Mouse (Mus musculus) forebrain, embryonic 14.5 days (tissue): ENCODE measurements at regions not wholly inside any gene's neighbourhood (a gene's known extent, or its start where the extent isn't known, plus 50 kb on each side); places are given as distances from the start of the nearest gene placed in this dataset.
A peak's percentile ranks its signal among the peaks of the same experiment; 100 is the strongest.

Experiments used
- ATAC-seq: fragments of 200-750 bp; cut with Nextera tagmentation; 2 replicates; pipeline ENCODE4 v1.8.0; 2017; ENCODE audit warnings: mild to moderate bottlenecking, moderate library complexity
- DNase-seq: peaks from one replicate; pipeline ENCODE4 v3.0.0-alpha.2; 2015; ENCODE audit warnings: low spot score
- H3K27ac ChIP-seq: fragments of 300-500 bp; sonication (generic); 2 replicates; pipeline ENCODE4 v1.5.1; 2014; ENCODE audit warnings: low read depth, mild to moderate bottlenecking, control low read depth, low read length, moderate library complexity
- H3K27me3 ChIP-seq: fragments of 300-500 bp; sonication (generic); replicated peaks from 2 replicates; pipeline ENCODE4 v1.6.1; 2014; ENCODE audit warnings: low read length, control low read depth, mixed read lengths; ENCODE audit not compliant: control insufficient read depth, insufficient read depth
- H3K36me3 ChIP-seq: fragments of 300-500 bp; sonication (generic); 2 replicates; pipeline ENCODE4 v1.6.1; 2014; ENCODE audit warnings: low read length, control low read depth; ENCODE audit not compliant: control insufficient read depth, insufficient read depth
- H3K4me1 ChIP-seq: fragments of 300-500 bp; sonication (generic); 2 replicates; pipeline ENCODE4 v1.6.1; 2014; ENCODE audit warnings: antibody characterized with exemption, low read length, control low read depth; ENCODE audit not compliant: control insufficient read depth, insufficient read depth
- H3K4me2 ChIP-seq: fragments of 300-500 bp; sonication (generic); 2 replicates; pipeline ENCODE4 v1.6.1; 2014; ENCODE audit warnings: mild to moderate bottlenecking, control low read depth, low read length
- H3K4me3 ChIP-seq: fragments of 300-500 bp; sonication (generic); 2 replicates; pipeline ENCODE4 v1.5.1; 2014; ENCODE audit warnings: low read depth, low read length, control low read depth
- H3K9ac ChIP-seq: fragments of 300-500 bp; sonication (generic); 2 replicates; pipeline ENCODE4 v1.6.1; 2014; ENCODE audit warnings: mild to moderate bottlenecking, low read length, control low read depth, moderate library complexity
- H3K9me3 ChIP-seq: fragments of 300-500 bp; sonication (generic); replicated peaks from 2 replicates; pipeline ENCODE4 v1.6.1; 2016; ENCODE audit warnings: low read length, control low read depth, mixed read lengths; ENCODE audit not compliant: control insufficient read depth
- WGBS: fragments of 180-500 bp; shearing (Covaris S2); extraction: QIAGEN DNeasy Blood & Tissue Kit; methylation state at CpG from one replicate; pipeline ENCODE4 v1.1.7; 2014; 5-methylcytosine and 5-hydroxymethylcytosine counted together

DNA sequence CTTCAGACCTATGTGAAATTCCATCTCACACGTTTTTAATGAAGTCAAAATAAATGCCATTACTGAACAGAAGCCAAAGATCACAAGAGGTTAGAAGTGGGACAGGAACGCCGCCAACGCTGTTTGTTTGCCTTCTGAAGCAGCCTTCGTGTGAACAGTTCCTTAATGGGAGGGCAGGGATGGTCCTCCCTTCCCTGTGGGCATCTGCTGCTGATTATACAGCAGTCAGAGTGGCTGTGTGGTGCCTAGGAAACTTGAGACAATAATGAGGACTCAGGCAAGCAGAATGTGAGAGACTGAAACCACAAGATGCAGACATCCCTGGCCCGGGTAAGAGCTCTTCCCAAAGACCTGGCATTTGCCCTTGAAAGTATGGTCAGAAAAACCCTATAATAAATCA is 164.3 kb downstream of the Cxcl12 start:
- DNase-seq, result no peak
- Histone ChIP-seq H3K9ac (no peak overlapping the region), H3K4me3 (no peak overlapping the region), H3K27ac (no peak overlapping the region), H3K4me2 (no peak overlapping the region), H3K4me1 (no peaks in the 10 kb centered on the region), H3K36me3 (no peaks in the 10 kb centered on the region), H3K27me3 (no peaks in the 10 kb centered on the region), H3K9me3 (no peaks in the 10 kb centered on the region)
- 60% methylated on average over 6 of the region's 6 CpGs for WGBS
- no peak for ATAC-seq

DNA sequence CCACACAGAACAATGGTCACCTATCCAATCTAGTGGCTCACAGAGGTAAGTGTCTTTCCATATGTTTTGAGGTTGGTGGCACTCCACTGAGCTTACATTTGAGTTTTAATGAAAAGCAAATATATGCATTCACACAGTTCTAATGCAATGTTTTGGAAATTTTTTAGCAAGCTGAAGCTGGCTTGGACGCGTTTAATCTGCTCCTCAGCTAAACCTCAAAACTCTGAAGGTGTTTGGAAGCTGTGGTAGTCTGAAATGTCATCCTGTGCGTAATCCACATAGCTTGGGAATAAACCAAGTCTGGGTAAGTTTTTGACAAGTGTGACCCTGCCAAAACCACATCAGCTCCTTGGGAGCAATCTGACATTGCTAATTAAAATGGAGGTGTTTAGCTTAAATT is 173.8 kb downstream of the Cxcl12 start:
- no peaks in the 10 kb centered on the region for H3K4me1 ChIP-seq
- ATAC-seq, result no peak
- no peak overlapping the region for H3K9ac ChIP-seq
- no peak overlapping the region for H3K27ac ChIP-seq
- no peaks in the 10 kb centered on the region for H3K27me3 ChIP-seq
- DNase-seq, result no peak
- no peak overlapping the region for H3K4me3 ChIP-seq
- 81% methylated on average over 3 of the region's 3 CpGs for WGBS
- H3K4me2 ChIP-seq, result no peak overlapping the region
- no peaks in the 10 kb centered on the region for H3K9me3 ChIP-seq
- H3K36me3 ChIP-seq, result no peaks in the 10 kb centered on the region

DNA sequence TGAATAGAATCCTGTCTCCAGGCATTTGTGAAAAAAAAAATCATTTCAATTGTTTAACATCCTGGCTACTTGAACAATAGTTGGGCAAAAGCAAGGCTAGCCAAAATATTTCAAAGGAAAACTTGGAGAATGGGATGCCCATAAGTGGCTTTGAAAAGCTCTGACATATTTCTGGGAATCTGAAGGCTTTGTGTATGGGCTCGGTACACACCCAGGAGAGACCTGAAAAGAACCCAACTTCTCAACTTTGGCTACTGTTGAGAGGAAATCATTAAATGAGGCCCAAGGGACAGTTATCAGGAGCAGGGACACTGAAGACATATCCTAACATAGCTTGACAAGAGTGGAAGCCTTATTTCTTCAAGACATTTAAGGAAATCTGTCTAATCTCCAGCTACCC is 179.0 kb downstream of the Cxcl12 start:
- H3K9ac ChIP-seq, result no peak overlapping the region
- no peaks in the 10 kb centered on the region for H3K9me3 ChIP-seq
- H3K4me2 ChIP-seq, result no peak overlapping the region
- no peaks in the 10 kb centered on the region for H3K4me1 ChIP-seq
- no peaks in the 10 kb centered on the region for H3K36me3 ChIP-seq
- no peak overlapping the region for H3K4me3 ChIP-seq
- H3K27ac ChIP-seq, result no peak overlapping the region
- no peaks in the 10 kb centered on the region for H3K27me3 ChIP-seq
- WGBS, result 85% methylated on average over 1 of the region's 1 CpGs
- DNase-seq (no peak), ATAC-seq (no peak)

DNA sequence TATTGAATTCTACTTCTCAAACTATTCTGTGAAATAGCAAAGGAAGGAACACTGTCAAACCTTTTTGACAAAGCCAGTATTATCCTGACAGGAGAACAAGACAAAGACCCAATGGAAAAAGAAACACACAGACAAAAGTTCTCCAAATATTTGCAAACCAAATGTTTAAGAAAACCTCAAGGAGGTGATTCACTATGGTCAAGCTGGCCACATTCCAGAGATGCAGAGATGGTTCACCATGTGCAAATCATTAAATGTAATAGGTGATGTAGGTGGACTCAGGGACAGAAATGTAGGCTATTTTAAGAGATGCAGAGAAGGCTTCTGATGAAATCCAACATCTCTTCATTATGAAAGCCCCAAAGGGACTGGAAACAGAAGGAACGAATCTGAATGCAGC is 183.5 kb downstream of the Cxcl12 start:
- no peaks in the 10 kb centered on the region for H3K4me1 ChIP-seq
- WGBS, result 76% methylated on average over 1 of the region's 1 CpGs
- DNase-seq (no peak), ATAC-seq (no peak)
- H3K27me3 ChIP-seq, result no peaks in the 10 kb centered on the region
- H3K4me3 ChIP-seq, result no peak overlapping the region
- H3K4me2 ChIP-seq, result no peak overlapping the region
- no peaks in the 10 kb centered on the region for H3K36me3 ChIP-seq
- H3K27ac ChIP-seq, result no peak overlapping the region
- H3K9ac ChIP-seq, result no peak overlapping the region
- H3K9me3 ChIP-seq, result no peaks in the 10 kb centered on the region

DNA sequence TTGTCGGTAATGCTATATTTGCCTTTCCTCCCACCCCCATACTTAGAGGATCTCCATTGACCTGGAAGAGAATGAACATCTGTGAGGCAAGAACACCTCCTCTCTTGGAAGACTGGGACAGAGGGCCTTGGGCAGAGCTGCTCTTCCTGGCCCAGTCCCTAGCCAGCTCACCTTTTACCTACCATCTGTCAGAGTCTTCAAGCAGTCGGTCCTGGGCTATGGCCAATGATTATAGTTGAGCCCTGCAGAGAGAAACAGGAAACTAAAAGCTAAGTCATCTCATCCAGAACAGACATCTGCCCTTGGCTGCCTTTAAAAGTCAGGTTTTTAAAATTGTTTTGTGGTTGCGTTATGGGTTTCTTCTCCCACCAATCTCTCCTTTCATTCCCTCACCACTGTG is 184.8 kb downstream of the Cxcl12 start:
- Histone ChIP-seq H3K4me3 (no peak overlapping the region), H3K27me3 (no peaks in the 10 kb centered on the region), H3K4me1 (no peaks in the 10 kb centered on the region), H3K9me3 (no peaks in the 10 kb centered on the region), H3K4me2 (no peak overlapping the region), H3K9ac (no peak overlapping the region), H3K36me3 (no peaks in the 10 kb centered on the region), H3K27ac (no peak overlapping the region)
- 94% methylated on average over 3 of the region's 3 CpGs for WGBS
- no peak for ATAC-seq
- no peak for DNase-seq

DNA sequence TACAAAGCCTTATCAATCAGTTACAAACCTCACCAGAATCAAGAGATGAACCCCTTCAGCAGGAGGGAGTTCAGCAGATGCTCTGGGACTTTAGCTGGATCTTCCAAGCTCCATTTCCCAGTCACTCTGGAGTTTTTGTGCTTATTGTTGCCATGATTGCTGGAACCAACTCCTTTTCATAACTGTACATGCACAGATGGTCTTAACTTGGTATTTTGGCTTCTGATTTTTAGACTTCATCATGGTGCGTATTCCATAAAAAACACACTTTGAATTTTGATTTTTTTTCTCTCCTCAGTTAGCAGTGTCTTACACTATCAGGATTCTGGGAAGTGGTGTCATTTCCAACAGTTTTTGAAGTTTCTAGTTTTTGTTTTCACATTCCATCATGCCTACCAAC is 187.8 kb downstream of the Cxcl12 start:
- Histone ChIP-seq H3K9ac (no peak overlapping the region), H3K4me2 (no peak overlapping the region), H3K4me3 (no peak overlapping the region), H3K36me3 (no peaks in the 10 kb centered on the region), H3K4me1 (no peaks in the 10 kb centered on the region), H3K9me3 (no peaks in the 10 kb centered on the region), H3K27ac (no peak overlapping the region), H3K27me3 (no peaks in the 10 kb centered on the region)
- 78% methylated on average over 1 of the region's 1 CpGs for WGBS
- DNase-seq (peak; percentile 30), ATAC-seq (no peak)

DNA sequence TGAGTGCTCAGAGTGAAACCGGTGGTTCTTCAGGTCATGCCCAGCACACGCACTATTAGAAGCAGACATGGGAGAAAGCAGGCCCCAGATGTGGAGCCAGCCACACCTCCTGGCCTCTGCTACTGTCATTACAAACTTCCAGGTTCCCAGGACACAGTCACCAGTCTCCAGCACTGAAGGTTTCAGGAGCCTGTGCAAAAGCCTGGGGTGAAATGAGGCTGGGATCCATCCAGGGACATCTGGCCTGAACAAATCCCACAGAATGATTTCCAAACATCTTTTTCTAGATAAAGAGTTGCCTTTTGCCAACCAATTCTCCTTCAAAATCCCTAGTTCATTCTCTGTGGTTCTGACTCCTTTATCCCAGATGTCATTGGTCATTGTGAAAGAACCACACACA is 191.1 kb downstream of the Cxcl12 start:
- 93% methylated on average over 2 of the region's 2 CpGs for WGBS

DNA sequence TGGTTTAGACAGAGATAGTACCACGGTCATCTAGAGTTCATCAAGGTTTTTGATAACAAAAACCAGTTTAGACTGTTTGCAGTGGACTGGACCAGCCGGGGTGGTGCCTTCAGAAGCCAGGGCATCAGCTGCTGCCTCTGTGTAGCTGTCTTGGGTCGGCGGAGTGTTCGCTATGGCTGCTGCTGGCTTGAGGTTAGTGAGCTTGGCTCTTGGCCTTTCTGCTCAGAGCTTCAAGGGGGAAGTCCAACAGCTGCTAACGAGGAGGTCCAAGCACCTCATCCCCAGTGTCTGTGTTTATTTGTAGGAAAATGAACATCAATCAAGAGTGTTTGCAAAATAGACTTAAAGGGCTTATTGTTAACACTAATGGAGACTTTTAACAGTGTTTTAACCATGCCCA is 198.2 kb downstream of the Cxcl12 start:
- no peak overlapping the region for H3K4me2 ChIP-seq
- DNase-seq (no peak), ATAC-seq (no peak)
- H3K36me3 ChIP-seq, result no peaks in the 10 kb centered on the region
- H3K9ac ChIP-seq, result no peak overlapping the region
- 83% methylated on average over 6 of the region's 6 CpGs for WGBS
- H3K9me3 ChIP-seq, result no peaks in the 10 kb centered on the region
- no peak overlapping the region for H3K4me3 ChIP-seq
- no peaks in the 10 kb centered on the region for H3K27me3 ChIP-seq
- no peak overlapping the region for H3K27ac ChIP-seq
- no peaks in the 10 kb centered on the region for H3K4me1 ChIP-seq

More for the DNA sequence above, 191.1 kb downstream of the Cxcl12 start:
- no peaks in the 10 kb centered on the region for H3K27me3 ChIP-seq
- no peaks in the 10 kb centered on the region for H3K4me1 ChIP-seq
- no peak for DNase-seq
- H3K27ac ChIP-seq, result no peak overlapping the region
- H3K36me3 ChIP-seq, result no peaks in the 10 kb centered on the region
- no peak overlapping the region for H3K4me2 ChIP-seq
- ATAC-seq, result no peak
- no peak overlapping the region for H3K9ac ChIP-seq
- H3K4me3 ChIP-seq, result no peak overlapping the region
- H3K9me3 ChIP-seq, result no peaks in the 10 kb centered on the region

DNA sequence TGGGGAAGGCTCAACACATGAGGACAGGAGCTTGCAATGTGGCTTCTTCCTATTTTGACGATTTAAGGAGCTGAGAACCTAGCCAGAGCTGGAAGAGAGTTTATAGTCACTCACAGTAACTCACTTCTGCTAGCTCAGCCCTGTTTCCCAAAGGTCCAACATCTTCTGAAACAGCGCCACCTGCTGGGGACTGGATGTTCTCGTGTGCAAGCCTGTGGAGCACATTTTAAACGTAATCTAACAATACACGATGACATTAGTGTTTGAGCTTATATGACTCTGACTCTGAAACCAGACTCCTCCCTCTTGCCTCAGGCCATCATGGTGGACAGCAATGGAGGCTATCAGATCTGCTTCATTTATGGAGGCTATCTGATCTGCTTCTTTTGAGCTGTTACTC is 207.7 kb downstream of the Cxcl12 start:
- DNase-seq (no peak), ATAC-seq (no peak)
- Histone ChIP-seq H3K9ac (no peak overlapping the region), H3K4me2 (no peak overlapping the region), H3K27me3 (no peaks in the 10 kb centered on the region), H3K4me1 (no peaks in the 10 kb centered on the region), H3K4me3 (no peak overlapping the region), H3K36me3 (no peaks in the 10 kb centered on the region), H3K9me3 (no peaks in the 10 kb centered on the region; the same call in 1 of the 2 replicates), H3K27ac (no peak overlapping the region)
- 91% methylated on average over 5 of the region's 5 CpGs for WGBS

DNA sequence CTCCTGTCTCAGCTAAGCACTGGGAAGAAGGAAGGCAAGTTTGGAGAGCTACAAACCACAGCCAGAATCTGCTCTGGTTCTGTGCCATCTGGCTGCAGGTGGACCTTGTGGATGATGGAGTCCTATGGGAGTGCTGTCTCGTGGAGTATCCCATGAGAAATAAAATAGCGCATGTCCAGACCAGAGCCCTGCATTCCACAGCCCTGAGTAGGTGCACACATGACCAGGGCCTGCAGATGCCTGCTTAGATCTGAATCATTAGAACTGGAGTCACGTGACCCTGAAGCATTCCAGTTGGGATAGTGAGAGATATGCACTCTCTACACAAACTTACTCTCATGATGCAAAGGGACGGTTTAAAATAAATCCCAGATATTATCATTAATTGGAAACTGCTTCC is 211.6 kb downstream of the Cxcl12 start:
- Histone ChIP-seq H3K27ac (no peak overlapping the region), H3K4me2 (no peak overlapping the region), H3K9ac (no peak overlapping the region), H3K4me1 (no peaks in the 10 kb centered on the region), H3K4me3 (no peak overlapping the region), H3K9me3 (no peaks in the 10 kb centered on the region; the same call in 1 of the 2 replicates), H3K36me3 (no peaks in the 10 kb centered on the region), H3K27me3 (no peaks in the 10 kb centered on the region)
- no peak for DNase-seq
- no peak for ATAC-seq
- 86% methylated on average over 4 of the region's 4 CpGs for WGBS
